Mouse (Mus musculus) olfactory bulb, adult 2 months (tissue): ENCODE data around the gene Carf.

Experiments
- CTCF ChIP-seq: fragments of 200-500 bp; IDR thresholded peaks from 2 replicates; pipeline ENCODE4 v1.5.1; 2012; ENCODE audit warnings: low read depth, mild to moderate bottlenecking, low read length, moderate library complexity; ENCODE audit not compliant: insufficient read depth
- POLR2A ChIP-seq: fragments of 200-500 bp; IDR thresholded peaks from 2 replicates; pipeline ENCODE4 v1.6.1; 2012; ENCODE audit warnings: mild to moderate bottlenecking, low read depth, low read length, moderate library complexity; ENCODE audit not compliant: insufficient read depth

DNA sequence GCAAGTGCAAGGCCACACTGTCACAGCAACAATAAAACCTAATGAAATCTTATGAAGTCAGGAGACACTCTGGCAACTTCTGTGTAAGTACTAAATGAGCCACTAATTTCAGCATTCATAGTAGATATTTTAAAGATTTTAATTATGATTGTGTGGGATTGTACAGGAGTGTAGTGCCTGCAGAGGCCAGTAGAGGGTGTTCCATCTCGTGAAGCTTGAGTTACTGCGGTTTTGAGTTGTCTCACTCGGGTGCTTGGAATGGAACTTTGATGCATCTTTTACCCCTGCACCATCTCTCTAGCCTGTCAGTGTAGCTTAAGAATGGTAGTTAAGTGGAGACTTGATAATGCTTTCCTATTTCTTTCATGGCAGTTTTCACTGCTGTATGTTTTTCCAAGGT, 43.4 kb upstream of the Carf start:
- TF ChIP-seq CTCF (no peak), POLR2A (no peak)
